Mouse (Mus musculus) heart, embryonic 14.5 days (tissue): ENCODE measurements around the gene B230104I21Rik. TPM values are rescaled to one million over a fixed set of nuclear protein-coding genes. Genes with fewer than 3 reads are reported as not detected.

Experiments used
- ATAC-seq: fragments of 200-750 bp; cut with Nextera tagmentation; 2 replicates; pipeline ENCODE4 v1.8.0; 2017; ENCODE audit warnings: low read depth, moderate TSS enrichment; ENCODE audit not compliant: insufficient number of reproducible peaks, insufficient read depth, low FRiP score
- H3K27ac ChIP-seq, 2 experiments: fragments of 200-500 bp in 1 of 2; fragments of 300-500 bp in 1 of 2; sonication (generic) in 1 of 2; replicated peaks in 1 of 2; 2 replicates each; pipeline ENCODE4 v1.5.1; 2012 to 2014; ENCODE audit warnings: low read depth in 2 of 2, low read length in 2 of 2, control low read depth in 1 of 2, mild to moderate bottlenecking in 1 of 2, mixed read lengths in 1 of 2; ENCODE audit not compliant: control insufficient read depth in 1 of 2, insufficient read depth in 1 of 2
- H3K27me3 ChIP-seq: fragments of 300-500 bp; sonication (generic); 2 replicates; pipeline ENCODE4 v1.6.1; 2014; ENCODE audit warnings: mild to moderate bottlenecking, low read length, control low read depth; ENCODE audit not compliant: control insufficient read depth, insufficient read depth
- H3K36me3 ChIP-seq: fragments of 300-500 bp; sonication (generic); 2 replicates; pipeline ENCODE4 v1.6.1; 2014; ENCODE audit warnings: mild to moderate bottlenecking, control low read depth, low read length, mixed read lengths; ENCODE audit not compliant: control insufficient read depth, insufficient read depth
- H3K4me1 ChIP-seq, 2 experiments: fragments of 200-500 bp in 1 of 2; fragments of 300-500 bp in 1 of 2; sonication (generic) in 1 of 2; 2 replicates each; pipeline ENCODE4 v1.6.1; 2012 to 2014; ENCODE audit warnings: low read length in 2 of 2, control low read depth in 1 of 2, mixed read lengths in 1 of 2; ENCODE audit not compliant: control insufficient read depth in 2 of 2, insufficient read depth in 2 of 2
- H3K4me2 ChIP-seq: fragments of 300-500 bp; sonication (generic); 2 replicates; pipeline ENCODE4 v1.6.1; 2014; ENCODE audit warnings: mild to moderate bottlenecking, low read length
- H3K4me3 ChIP-seq, 2 experiments: fragments of 200-500 bp in 1 of 2; fragments of 300-500 bp in 1 of 2; sonication (generic) in 1 of 2; 2 replicates each; pipeline ENCODE4 v1.5.1; 2012 to 2014; ENCODE audit warnings: low read length in 2 of 2, mild to moderate bottlenecking in 2 of 2, control low read depth in 1 of 2, low read depth in 1 of 2, moderate library complexity in 1 of 2; ENCODE audit not compliant: control insufficient read depth in 1 of 2, insufficient read depth in 1 of 2
- H3K9ac ChIP-seq: fragments of 300-500 bp; sonication (generic); 2 replicates; pipeline ENCODE4 v1.6.1; 2014; ENCODE audit warnings: mild to moderate bottlenecking, low read length
- H3K9me3 ChIP-seq: fragments of 300-500 bp; sonication (generic); 2 replicates; pipeline ENCODE4 v1.6.1; 2016; ENCODE audit warnings: low read length, control low read depth; ENCODE audit not compliant: control insufficient read depth
- WGBS: fragments of 180-500 bp; shearing (Covaris S2); extraction: QIAGEN DNeasy Blood & Tissue Kit; methylation state at CpG from one replicate; pipeline ENCODE4 v1.1.7; 2014; 5-methylcytosine and 5-hydroxymethylcytosine counted together
- polyA plus RNA-seq: library from polyadenylated mRNA; unstranded; fragments of >200 nt; fragmentation: Nextera tagmentation; extraction: Ambion mirVana; gene quantifications from 2 replicates; pipeline ENCODE4 v1.2.1, GENCODE M21; 2014

Gene B230104I21Rik
- polyA plus RNA-seq, 1 experiment from 2014 or later = not detected

- peak overlapping the region; percentile 96 to 99 for H3K27ac ChIP-seq
- 34% methylated on average over 7 of the region's 7 CpGs for WGBS
- no peaks in the 10 kb centered on the region for H3K27me3 ChIP-seq
- H3K9ac ChIP-seq = peak overlapping the region; percentile 67
- no peak overlapping the region for H3K4me3 ChIP-seq
- H3K36me3 ChIP-seq = peaks cover 31% of the 10 kb centered on the region
- peaks cover 43 to 45% of the 10 kb centered on the region in 2 experiments for H3K4me1 ChIP-seq
- peak; percentile 87 for ATAC-seq
- no peaks in the 10 kb centered on the region for H3K9me3 ChIP-seq
- no peak overlapping the region for H3K4me2 ChIP-seq
These were observed 5.9 kb upstream of the B230104I21Rik start for GRCm38 (mm10) chr4:154330001-154330400.

GRCm38 (mm10) chr4:154331271-154331670 is 4.7 kb upstream of the B230104I21Rik start:
- H3K27ac ChIP-seq = peak overlapping the region; percentile 96 to 99
- H3K4me3 ChIP-seq = no peak overlapping the region
- H3K36me3 ChIP-seq = peaks cover 31% of the 10 kb centered on the region
- H3K27me3 ChIP-seq = no peaks in the 10 kb centered on the region
- H3K9ac ChIP-seq = peak overlapping the region; percentile 67; the same call in 1 of the 2 replicates
- H3K4me2 ChIP-seq = no peak overlapping the region
- H3K9me3 ChIP-seq = no peaks in the 10 kb centered on the region
- no peak for ATAC-seq
- H3K4me1 ChIP-seq = peaks cover 34 to 44% of the 10 kb centered on the region in 2 experiments
- 62% methylated on average over 12 of the region's 12 CpGs for WGBS

GRCm38 (mm10) chr4:154333300-154333699 is 2.6 kb upstream of the B230104I21Rik start:
- peaks cover 39 to 51% of the 10 kb centered on the region in 2 experiments for H3K4me1 ChIP-seq
- H3K27me3 ChIP-seq = no peaks in the 10 kb centered on the region
- H3K4me3 ChIP-seq = no peak overlapping the region
- H3K9me3 ChIP-seq = no peaks in the 10 kb centered on the region
- ATAC-seq = no peak
- WGBS = 69% methylated on average over 8 of the region's 8 CpGs
- peak overlapping the region in 1 of 2 experiments; percentile 34; a peak in 2 of 4 replicates for H3K27ac ChIP-seq
- peaks cover 18% of the 10 kb centered on the region; the same call in 1 of the 2 replicates for H3K36me3 ChIP-seq
- H3K9ac ChIP-seq = peak overlapping the region; percentile 13; the same call in 1 of the 2 replicates
- no peak overlapping the region for H3K4me2 ChIP-seq

- H3K27me3 ChIP-seq = no peaks in the 10 kb centered on the region
- no peaks in the 10 kb centered on the region for H3K9me3 ChIP-seq
- WGBS = 55% methylated on average over 48 of the region's 48 CpGs
- H3K27ac ChIP-seq = no peak overlapping the region; a peak in 1 of 4 replicates
- peaks cover 27 to 44% of the 10 kb centered on the region in 2 experiments for H3K4me1 ChIP-seq
- H3K9ac ChIP-seq = no peak overlapping the region; the same call in 1 of the 2 replicates
- peaks cover 18% of the 10 kb centered on the region; the same call in 1 of the 2 replicates for H3K36me3 ChIP-seq
- H3K4me3 ChIP-seq = peak overlapping the region in 1 of 2 experiments; percentile 10; a peak in 2 of 4 replicates
- H3K4me2 ChIP-seq = peak overlapping the region; percentile 50
- no peak for ATAC-seq
These were observed 1.1 kb upstream of the B230104I21Rik start for GRCm38 (mm10) chr4:154334699-154335402.

- Histone ChIP-seq H3K9me3 (no peaks in the 10 kb centered on the region), H3K4me2 (no peak overlapping the region), H3K36me3 (peaks cover 36% of the 10 kb centered on the region), H3K27me3 (no peaks in the 10 kb centered on the region), H3K4me1 (peaks cover 18 to 29% of the 10 kb centered on the region in 2 experiments; a peak in 3 of 4 replicates), H3K9ac (no peak overlapping the region), H3K4me3 (no peak overlapping the region), H3K27ac (peak overlapping the region; percentile 70 to 75)
- ATAC-seq = peak; percentile 62
- 34% methylated on average over 10 of the region's 10 CpGs for WGBS
These were observed 723 bp downstream of the B230104I21Rik start for GRCm38 (mm10) chr4:154336650-154337049.

GRCm38 (mm10) chr4:154346731-154347522 is 11.0 kb downstream of the B230104I21Rik start:
- no peaks in the 10 kb centered on the region for H3K27me3 ChIP-seq
- no peaks in the 10 kb centered on the region for H3K9me3 ChIP-seq
- 61% methylated on average over 19 of the region's 19 CpGs for WGBS
- H3K4me1 ChIP-seq = peaks cover 6 to 11% of the 10 kb centered on the region in 2 experiments; a peak in 3 of 4 replicates
- peaks cover 18% of the 10 kb centered on the region for H3K36me3 ChIP-seq
- H3K4me2 ChIP-seq = no peak overlapping the region
- no peak for ATAC-seq
- no peak overlapping the region for H3K9ac ChIP-seq
- no peak overlapping the region for H3K4me3 ChIP-seq
- no peak overlapping the region for H3K27ac ChIP-seq

- Histone ChIP-seq H3K27me3 (no peaks in the 10 kb centered on the region), H3K27ac (0 out of 4 replicates have a peak overlapping the region, but pooled peaks of 1 of the 2 experiments have one; percentile 11), H3K9ac (no peak overlapping the region), H3K4me3 (no peak overlapping the region), H3K4me2 (no peak overlapping the region), H3K9me3 (no peaks in the 10 kb centered on the region), H3K4me1 (peaks cover 12 to 22% of the 10 kb centered on the region in 2 experiments), H3K36me3 (0 out of 2 replicates have a peak, but pooled peaks cover 11% of the 10 kb centered on the region)
- ATAC-seq = no peak
- 69% methylated on average over 11 of the region's 11 CpGs for WGBS
These were observed 12.4 kb downstream of the B230104I21Rik start for GRCm38 (mm10) chr4:154348197-154348786.
